Mouse (Mus musculus): ENCODE data around the gene Sirt3. TPM values are rescaled to one million over a fixed set of nuclear protein-coding genes. Genes with fewer than 3 reads are reported as not detected.
A peak's percentile ranks its signal among the peaks of the same experiment; 100 is the strongest.
"Not testable (repeated sequence)": the region's sequence is repeated elsewhere in the genome, so short reads cannot be mapped to it uniquely, and the experiment has no call there.

Sirt3 gene
- polyA plus RNA-seq, 1 experiment from 2014 or later = 20.0 TPM

DNA sequence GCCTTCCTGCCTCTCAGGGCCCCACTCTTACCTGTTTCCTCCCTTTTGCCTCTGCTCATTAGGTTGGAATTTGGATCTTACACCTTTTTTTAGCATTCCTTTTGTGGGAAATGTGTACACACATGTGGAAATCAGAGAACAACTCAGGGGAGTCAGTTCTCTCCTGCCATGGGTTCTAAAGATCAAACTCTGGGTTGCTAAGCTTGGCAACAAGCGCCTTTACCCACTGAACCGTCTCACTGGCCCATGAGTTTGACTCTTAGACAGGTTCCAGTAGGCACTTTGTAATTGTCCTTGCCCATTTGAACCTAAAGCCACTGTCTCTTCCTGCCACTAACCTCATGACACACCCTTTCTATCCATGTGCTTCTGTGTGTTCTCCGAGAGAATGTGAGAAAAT, 12.5 kb upstream of the Sirt3 start:
- no peaks in the 10 kb centered on the region for H3K4me1 ChIP-seq (replicated peaks)
- H3K4me3 ChIP-seq (replicated peaks) = no peak overlapping the region
- no peak for ATAC-seq (ENCODE audit: insufficient read depth)
- no peak overlapping the region for H3K9ac ChIP-seq
- 85% methylated on average over 3 of the region's 3 CpGs for WGBS (ENCODE audit: insufficient replicate concordance)
- no peaks in the 10 kb centered on the region for H3K9me3 ChIP-seq (replicated peaks)
- H3K27me3 ChIP-seq = no peaks in the 10 kb centered on the region
- peaks cover 70% of the 10 kb centered on the region for H3K36me3 ChIP-seq (replicated peaks)
- H3K4me2 ChIP-seq = no peak overlapping the region
- H3K27ac ChIP-seq (replicated peaks) = no peak overlapping the region

DNA sequence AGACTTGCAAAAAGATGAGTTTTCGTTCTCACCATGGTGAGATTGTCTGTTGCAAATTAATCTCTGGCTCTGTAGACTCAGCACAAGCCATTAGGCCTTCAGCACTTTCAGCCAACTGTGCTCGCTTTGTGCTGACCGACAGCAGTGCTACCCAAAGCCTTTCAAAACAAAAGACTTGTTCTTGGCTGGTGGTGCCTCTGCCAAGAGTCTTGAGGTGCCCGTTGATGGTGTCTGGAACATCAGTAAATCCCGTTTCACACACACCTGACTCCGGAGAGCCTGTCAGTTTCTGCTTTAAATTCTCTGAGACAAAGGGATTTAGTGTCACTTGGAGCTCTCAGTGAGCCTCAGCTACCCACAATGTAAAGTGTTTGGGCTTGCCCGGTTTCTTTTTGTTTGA, 11.9 kb upstream of the Sirt3 start:
- WGBS (ENCODE audit: insufficient replicate concordance) = 81% methylated on average over 7 of the region's 7 CpGs
- no peak overlapping the region for H3K27ac ChIP-seq (replicated peaks)
- H3K36me3 ChIP-seq (replicated peaks) = peaks cover 74% of the 10 kb centered on the region
- H3K9me3 ChIP-seq (replicated peaks) = no peaks in the 10 kb centered on the region
- H3K4me2 ChIP-seq = no peak overlapping the region
- ATAC-seq (ENCODE audit: insufficient read depth) = no peak
- no peak overlapping the region for H3K9ac ChIP-seq
- H3K4me3 ChIP-seq (replicated peaks) = no peak overlapping the region
- no peaks in the 10 kb centered on the region for H3K4me1 ChIP-seq (replicated peaks)
- H3K27me3 ChIP-seq = no peaks in the 10 kb centered on the region

DNA sequence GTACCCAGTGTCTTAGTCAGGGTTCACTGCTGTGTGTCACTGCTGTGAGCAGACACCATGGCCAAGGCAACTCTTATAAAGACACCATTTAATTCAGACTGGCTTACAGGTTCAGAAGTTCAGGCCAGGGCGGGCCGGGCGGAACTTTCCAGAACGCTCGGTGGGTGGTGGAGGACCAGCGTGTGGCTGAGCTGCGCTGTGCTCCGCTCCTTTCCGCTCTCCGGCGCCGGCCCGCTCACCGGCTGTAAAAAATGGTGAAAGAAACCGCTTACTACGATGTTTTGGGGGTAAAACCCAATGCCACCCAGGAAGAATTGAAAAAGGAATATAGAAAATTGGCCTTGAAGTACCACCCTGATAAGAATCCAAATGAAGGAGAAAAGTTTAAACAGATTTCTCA, 8.5 kb upstream of the Sirt3 start:
- not testable (repeated sequence) for H3K9ac ChIP-seq; H3K27ac ChIP-seq (replicated peaks); ATAC-seq (ENCODE audit: insufficient read depth); H3K4me2 ChIP-seq; H3K4me1 ChIP-seq (replicated peaks); H3K27me3 ChIP-seq; H3K9me3 ChIP-seq (replicated peaks); H3K4me3 ChIP-seq (replicated peaks)
- 91% methylated on average over 16 of the region's 16 CpGs for WGBS (ENCODE audit: insufficient replicate concordance)
- peaks cover 77% of the 10 kb centered on the region for H3K36me3 ChIP-seq (replicated peaks)

DNA sequence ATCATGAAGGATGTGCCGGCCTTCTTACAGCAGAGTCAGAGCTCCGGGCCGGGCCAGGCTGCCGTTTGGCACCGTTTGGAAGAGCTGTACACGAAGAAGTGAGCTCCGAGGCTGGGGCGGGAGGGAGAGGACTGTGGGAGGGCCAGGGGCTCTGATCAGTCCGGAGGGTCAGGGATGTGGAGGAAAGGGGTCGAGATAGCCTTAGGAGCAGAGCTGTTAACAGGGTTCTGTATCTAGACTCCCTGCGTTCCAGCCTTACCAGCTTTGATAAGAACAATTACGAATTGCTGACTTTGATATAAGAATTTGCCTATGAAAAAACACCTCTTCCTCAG, 327 bp upstream of the Sirt3 start:
- H3K27ac ChIP-seq (replicated peaks) = peak overlapping the region; percentile 90
- H3K36me3 ChIP-seq (replicated peaks) = peaks cover 38% of the 10 kb centered on the region
- peaks cover 42% of the 10 kb centered on the region for H3K4me1 ChIP-seq (replicated peaks)
- ATAC-seq (ENCODE audit: insufficient read depth) = peak; percentile 14
- H3K27me3 ChIP-seq = no peaks in the 10 kb centered on the region
- H3K4me2 ChIP-seq = peak overlapping the region; percentile 94
- WGBS (ENCODE audit: insufficient replicate concordance) = under 1% methylated on average over 12 of the region's 12 CpGs
- H3K9ac ChIP-seq = peak overlapping the region; percentile 84
- no peaks in the 10 kb centered on the region for H3K9me3 ChIP-seq (replicated peaks)
- H3K4me3 ChIP-seq (replicated peaks) = peak overlapping the region; percentile 76

DNA sequence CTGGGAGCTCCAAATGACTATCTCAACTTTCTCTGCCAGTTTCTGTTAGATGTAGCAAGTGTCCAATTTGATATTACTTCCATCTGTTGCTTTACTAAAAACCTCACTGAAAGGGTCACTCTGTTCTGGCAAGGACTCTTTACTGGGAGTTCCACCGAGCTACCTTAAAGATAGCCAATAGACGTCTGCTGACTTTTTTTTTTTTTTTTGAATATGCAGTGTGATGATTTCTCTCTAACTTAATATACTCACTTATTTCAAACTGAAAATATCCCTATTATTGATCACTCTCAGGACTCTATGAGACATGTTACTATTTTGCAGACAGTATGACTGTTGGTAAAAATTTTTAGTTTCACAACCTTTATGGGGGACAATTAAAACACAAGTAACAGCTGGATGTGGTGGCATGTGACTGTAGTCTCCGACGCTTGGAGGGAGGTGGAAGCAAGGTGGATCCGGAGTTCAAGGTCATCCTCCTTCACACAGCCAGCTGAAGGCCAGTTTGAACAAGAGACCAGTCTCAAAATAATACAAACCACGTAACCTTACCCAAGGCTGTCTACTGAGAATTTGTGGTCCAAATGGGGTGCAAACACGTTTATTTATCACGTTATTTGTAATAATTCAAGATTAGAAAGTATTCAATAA, 1.1 kb downstream of the Sirt3 start:
- Histone ChIP-seq H3K27ac (replicated peaks) (peak overlapping the region; percentile 90), H3K4me3 (replicated peaks) (peak overlapping the region; percentile 76), H3K36me3 (replicated peaks) (peaks cover 33% of the 10 kb centered on the region), H3K9me3 (replicated peaks) (no peaks in the 10 kb centered on the region), H3K27me3 (no peaks in the 10 kb centered on the region), H3K4me1 (replicated peaks) (peaks cover 42% of the 10 kb centered on the region), H3K9ac (peak overlapping the region; percentile 84), H3K4me2 (peak overlapping the region; percentile 94)
- 2% methylated on average over 8 of the region's 8 CpGs for WGBS (ENCODE audit: insufficient replicate concordance)
- no peak for ATAC-seq (ENCODE audit: insufficient read depth)

DNA sequence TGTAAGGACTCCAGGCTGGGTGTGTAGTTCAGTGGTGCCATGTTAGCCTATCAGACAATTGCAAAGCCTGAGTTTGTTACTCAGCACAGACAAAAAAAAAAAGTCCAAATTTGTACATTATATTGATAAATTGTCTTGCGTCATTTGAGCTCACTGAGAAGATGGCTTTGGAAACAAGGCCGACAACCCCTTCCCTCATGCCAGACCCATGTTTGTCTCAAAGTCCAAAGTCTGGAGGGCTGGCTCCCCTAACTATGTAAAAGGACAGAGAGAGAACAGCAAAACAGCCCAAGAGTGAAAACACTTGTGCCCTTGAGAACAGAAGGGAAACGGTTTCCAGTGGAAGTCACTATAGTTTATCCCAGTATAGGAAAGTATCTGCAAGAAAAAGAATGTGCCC, 1.7 kb downstream of the Sirt3 start:
- ATAC-seq (ENCODE audit: insufficient read depth) = no peak
- peak overlapping the region; percentile 84; the same call in 1 of the 2 replicates for H3K9ac ChIP-seq
- H3K27ac ChIP-seq (replicated peaks) = peak overlapping the region; percentile 90
- H3K36me3 ChIP-seq (replicated peaks) = peaks cover 34% of the 10 kb centered on the region
- H3K9me3 ChIP-seq (replicated peaks) = no peaks in the 10 kb centered on the region
- WGBS (ENCODE audit: insufficient replicate concordance) = 49% methylated on average over 3 of the region's 3 CpGs
- H3K27me3 ChIP-seq = no peaks in the 10 kb centered on the region
- H3K4me3 ChIP-seq (replicated peaks) = peak overlapping the region; percentile 76
- peaks cover 42% of the 10 kb centered on the region for H3K4me1 ChIP-seq (replicated peaks)
- H3K4me2 ChIP-seq = peak overlapping the region; percentile 94

DNA sequence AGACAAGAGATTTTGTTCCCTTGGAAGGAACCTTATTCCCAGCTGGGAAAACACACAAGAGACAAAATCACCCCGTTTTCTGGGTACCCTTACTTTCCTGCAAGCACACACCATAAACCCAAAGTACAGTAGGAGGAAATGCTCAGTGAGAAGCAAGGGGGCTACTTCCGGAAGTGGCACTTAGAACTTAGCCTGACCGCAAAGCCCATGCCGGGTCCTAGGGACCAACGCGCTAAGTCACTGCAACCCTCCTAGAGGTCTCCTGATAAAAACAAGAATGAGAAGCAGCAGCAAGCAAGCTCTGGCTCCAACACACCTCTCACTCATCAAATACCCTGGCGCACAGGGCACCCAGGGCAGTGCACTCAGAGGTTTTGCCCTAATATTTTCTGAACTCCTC, 2.8 kb downstream of the Sirt3 start:
- H3K27ac ChIP-seq (replicated peaks) = 0 out of 2 replicates have a peak overlapping the region, but pooled peaks have one; percentile 4

DNA sequence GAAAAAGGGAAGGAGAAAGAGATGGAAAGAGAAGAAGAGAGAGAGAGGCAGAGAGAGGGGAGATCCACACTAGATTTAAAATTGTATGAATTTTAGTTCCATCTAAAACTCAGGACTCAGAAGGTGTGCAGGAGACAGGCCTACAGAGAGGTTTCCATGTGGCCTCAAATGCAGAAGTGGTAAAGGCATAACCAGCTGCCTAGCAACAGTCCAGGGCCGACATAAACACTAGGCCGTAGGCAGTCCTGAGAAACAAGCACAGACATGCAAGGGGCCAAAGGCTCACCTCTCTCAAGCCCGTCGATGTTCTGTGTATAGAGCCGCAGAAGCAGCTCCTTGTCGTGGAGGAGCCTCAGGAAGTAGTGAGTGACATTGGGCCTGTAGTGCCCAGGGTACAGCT, 4.7 kb downstream of the Sirt3 start:
- Histone ChIP-seq H3K27me3 (no peaks in the 10 kb centered on the region), H3K27ac (replicated peaks) (no peak overlapping the region), H3K4me3 (replicated peaks) (no peak overlapping the region), H3K9me3 (replicated peaks) (no peaks in the 10 kb centered on the region), H3K9ac (no peak overlapping the region), H3K4me2 (no peak overlapping the region), H3K4me1 (replicated peaks) (peaks cover 28% of the 10 kb centered on the region), H3K36me3 (replicated peaks) (peaks cover 40% of the 10 kb centered on the region)
- 58% methylated on average over 6 of the region's 6 CpGs for WGBS (ENCODE audit: insufficient replicate concordance)
- ATAC-seq (ENCODE audit: insufficient read depth) = no peak

More for the DNA sequence above, 2.8 kb downstream of the Sirt3 start:
- Histone ChIP-seq H3K4me1 (replicated peaks) (peaks cover 42% of the 10 kb centered on the region), H3K36me3 (replicated peaks) (peaks cover 36% of the 10 kb centered on the region), H3K4me3 (replicated peaks) (peak overlapping the region; percentile 7; the same call in 1 of the 2 replicates), H3K27me3 (no peaks in the 10 kb centered on the region), H3K9me3 (replicated peaks) (no peaks in the 10 kb centered on the region), H3K4me2 (peak overlapping the region; percentile 94), H3K9ac (no peak overlapping the region)
- 26% methylated on average over 7 of the region's 7 CpGs for WGBS (ENCODE audit: insufficient replicate concordance)
- no peak for ATAC-seq (ENCODE audit: insufficient read depth)

DNA sequence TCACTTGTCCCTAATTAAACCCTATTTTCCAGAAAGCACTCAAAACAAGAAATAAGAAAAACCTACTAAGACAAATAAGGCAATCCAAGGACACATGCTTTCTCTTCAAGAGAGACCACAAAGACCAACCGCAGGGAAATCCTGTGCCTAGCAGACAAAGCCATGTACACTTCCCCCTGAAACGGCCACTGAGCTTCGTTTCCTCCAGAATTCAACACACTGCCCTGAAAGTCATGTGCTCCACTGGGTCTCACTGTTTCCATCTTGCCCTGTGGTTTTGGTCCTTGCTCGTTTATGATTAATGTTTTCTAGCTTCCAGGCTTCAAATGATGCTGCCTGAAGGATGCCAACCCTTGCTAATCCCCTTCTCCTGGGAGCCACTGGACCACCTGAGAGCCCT, 7.9 kb downstream of the Sirt3 start:
- H3K27ac ChIP-seq (replicated peaks) = no peak overlapping the region
- no peaks in the 10 kb centered on the region for H3K9me3 ChIP-seq (replicated peaks)
- no peak for ATAC-seq (ENCODE audit: insufficient read depth)
- peaks cover 8% of the 10 kb centered on the region for H3K4me1 ChIP-seq (replicated peaks)
- H3K27me3 ChIP-seq = no peaks in the 10 kb centered on the region
- H3K9ac ChIP-seq = no peak overlapping the region
- H3K4me2 ChIP-seq = no peak overlapping the region
- 15% methylated on average over 4 of the region's 4 CpGs for WGBS (ENCODE audit: insufficient replicate concordance)
- H3K36me3 ChIP-seq (replicated peaks) = peaks cover 61% of the 10 kb centered on the region
- no peak overlapping the region for H3K4me3 ChIP-seq (replicated peaks)

DNA sequence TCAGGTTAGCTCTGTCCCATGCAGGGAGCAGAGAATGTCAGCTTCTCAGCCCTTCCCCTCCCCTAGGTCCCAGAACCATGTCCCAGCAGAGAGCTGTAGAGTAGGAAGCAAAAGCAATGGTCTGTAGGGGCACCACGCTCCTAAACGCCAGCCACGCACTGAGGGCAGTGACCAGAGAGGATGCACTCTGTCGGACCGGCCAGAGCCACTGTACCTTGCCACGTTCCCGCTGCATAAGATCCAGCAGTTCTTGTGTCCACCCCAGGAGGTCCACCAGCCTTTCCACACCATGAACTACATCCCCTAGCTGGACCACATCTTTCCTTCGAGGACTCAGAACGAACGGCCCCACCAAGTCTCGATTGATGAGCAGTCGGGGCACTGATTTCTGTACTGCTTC, 17.3 kb downstream of the Sirt3 start:
- 70% methylated on average over 12 of the region's 12 CpGs for WGBS (ENCODE audit: insufficient replicate concordance)
- H3K4me2 ChIP-seq = no peak overlapping the region
- no peak overlapping the region for H3K4me3 ChIP-seq (replicated peaks)
- ATAC-seq (ENCODE audit: insufficient read depth) = no peak
- no peak overlapping the region for H3K9ac ChIP-seq
- H3K9me3 ChIP-seq (replicated peaks) = no peaks in the 10 kb centered on the region
- peaks cover 87% of the 10 kb centered on the region for H3K36me3 ChIP-seq (replicated peaks)
- H3K27ac ChIP-seq (replicated peaks) = no peak overlapping the region
- H3K27me3 ChIP-seq = no peaks in the 10 kb centered on the region
- no peaks in the 10 kb centered on the region for H3K4me1 ChIP-seq (replicated peaks)

DNA sequence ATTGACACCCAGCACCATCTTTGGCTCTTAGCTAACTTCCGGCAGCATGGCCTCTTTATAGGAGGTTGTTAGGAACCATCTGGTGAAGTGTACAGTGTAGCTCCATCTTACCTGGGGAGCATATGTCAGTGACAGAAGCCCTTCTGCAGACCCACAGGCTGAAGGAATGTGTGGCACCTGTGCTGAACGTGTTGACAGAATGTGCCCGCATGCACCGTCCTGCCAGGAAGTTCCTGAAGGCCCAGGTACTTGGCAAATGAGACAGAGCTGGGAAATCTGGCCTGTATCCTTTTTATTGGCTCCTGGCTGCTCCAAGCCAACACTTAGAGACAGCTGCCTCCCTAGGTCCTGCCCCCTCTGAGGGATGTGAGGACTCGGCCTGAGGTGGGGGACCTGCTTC, 21.4 kb downstream of the Sirt3 start:
- no peak for ATAC-seq (ENCODE audit: insufficient read depth)
- H3K27ac ChIP-seq (replicated peaks) = no peak overlapping the region
- H3K27me3 ChIP-seq = no peaks in the 10 kb centered on the region
- no peaks in the 10 kb centered on the region for H3K9me3 ChIP-seq (replicated peaks)
- 84% methylated on average over 5 of the region's 5 CpGs for WGBS (ENCODE audit: insufficient replicate concordance)
- no peak overlapping the region for H3K4me3 ChIP-seq (replicated peaks)
- peaks cover 76% of the 10 kb centered on the region for H3K36me3 ChIP-seq (replicated peaks)
- H3K9ac ChIP-seq = no peak overlapping the region
- peaks cover 28% of the 10 kb centered on the region for H3K4me1 ChIP-seq (replicated peaks)
- H3K4me2 ChIP-seq = no peak overlapping the region

DNA sequence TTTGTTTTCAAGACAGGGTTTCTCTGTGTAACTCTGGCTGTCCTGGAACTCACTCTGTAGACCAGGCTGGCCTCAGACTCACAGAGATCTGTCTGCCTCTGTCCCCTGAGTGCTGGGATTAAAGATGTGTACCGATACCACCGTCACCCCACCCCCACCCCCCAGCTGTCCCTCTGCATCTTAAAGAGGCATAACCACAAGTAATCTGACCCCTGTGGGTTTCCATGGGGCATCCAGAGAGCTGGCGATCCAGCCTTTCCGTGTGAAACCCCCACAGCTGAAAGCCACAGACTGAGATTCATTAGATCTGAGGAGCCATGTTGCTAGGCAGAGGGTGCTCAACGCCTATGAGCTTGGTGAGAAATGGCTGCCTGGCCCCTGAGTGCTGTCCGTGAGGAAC, 22.1 kb downstream of the Sirt3 start:
- H3K27me3 ChIP-seq = no peaks in the 10 kb centered on the region
- no peak overlapping the region for H3K27ac ChIP-seq (replicated peaks)
- no peaks in the 10 kb centered on the region for H3K9me3 ChIP-seq (replicated peaks)
- no peak overlapping the region for H3K4me3 ChIP-seq (replicated peaks)
- H3K4me1 ChIP-seq (replicated peaks) = peaks cover 36% of the 10 kb centered on the region
- H3K9ac ChIP-seq = no peak overlapping the region
- no peak overlapping the region for H3K4me2 ChIP-seq
- ATAC-seq (ENCODE audit: insufficient read depth) = no peak
- 68% methylated on average over 6 of the region's 6 CpGs for WGBS (ENCODE audit: insufficient replicate concordance)
- peaks cover 69% of the 10 kb centered on the region for H3K36me3 ChIP-seq (replicated peaks)
